Mouse (Mus musculus): ENCODE results near the gene Prox1. TPM values are rescaled to one million over a fixed set of nuclear protein-coding genes. Genes with fewer than 3 reads are reported as not detected.

The Prox1 gene
- total RNA-seq (2021) = 10 to 100 TPM; 39.5 to 43.6 TPM
- long read RNA-seq, experiment 1, full-length matches to known transcripts = 6 of 7 reads
- long read RNA-seq, experiment 1, partial matches to known transcripts = 0 of 7 reads
- long read RNA-seq, experiment 1, other reads (novel, unspliced or antisense) = 1 of 7 reads
- long read RNA-seq, experiment 2, full-length matches to known transcripts = 7 of 19 reads
- long read RNA-seq, experiment 2, partial matches to known transcripts = 3 of 19 reads
- long read RNA-seq, experiment 2, other reads (novel, unspliced or antisense) = 9 of 19 reads

DNA sequence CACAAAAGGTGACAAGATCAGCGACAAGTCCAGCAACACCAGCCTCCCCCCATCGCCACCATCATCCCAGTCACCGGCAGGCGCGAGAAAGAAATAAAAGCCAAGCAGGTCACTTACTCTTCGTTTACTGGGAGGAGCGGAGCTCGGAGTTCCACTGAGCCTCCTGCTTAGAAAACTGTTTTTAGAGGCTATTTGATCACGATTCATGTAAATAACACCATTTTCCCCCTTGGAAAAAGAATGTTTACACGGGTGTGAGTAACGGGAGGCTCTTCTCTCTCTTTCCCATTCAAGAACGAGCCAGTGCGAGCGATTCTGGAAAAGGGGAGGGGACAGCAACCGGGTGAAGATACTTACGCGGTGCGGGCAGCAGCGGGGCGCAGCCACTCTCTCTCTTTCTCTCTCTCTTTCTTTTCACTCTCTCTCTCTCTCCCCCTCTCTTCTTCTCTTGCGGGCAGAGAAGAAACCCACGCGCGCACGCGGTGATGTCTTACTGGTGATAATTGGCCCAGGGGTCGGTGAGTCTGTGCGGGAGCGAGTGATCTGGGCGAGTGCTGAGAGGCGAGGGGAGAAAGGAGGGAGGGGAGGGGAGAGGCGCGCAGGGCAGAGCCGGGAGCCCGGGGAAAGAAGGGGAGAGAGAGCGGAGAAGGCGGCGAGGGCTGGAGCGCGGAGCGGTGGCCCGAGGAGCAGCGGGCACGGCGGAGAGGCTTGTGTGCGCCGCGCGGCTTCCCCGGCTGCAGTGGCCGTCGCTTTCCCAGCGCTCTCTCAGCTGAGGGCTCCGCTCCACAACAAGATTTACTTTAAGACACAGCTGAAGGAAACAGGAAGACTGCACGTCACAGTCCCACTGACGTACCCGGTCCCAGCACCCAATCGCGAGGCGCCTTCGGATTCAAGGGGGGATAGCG, at the start of gene Prox1:
Gene Prox1 (minus strand): TSS at position 804 of the 908 bp plus-strand sequence.
- intact Hi-C loops (cut with DNase I) = loop anchor here (5.0 to 10.0 kb wide), 3 partner anchors 43 to 625 kb away; no protein-coding TSS in a partner anchor
- DNase-seq = peak; percentile 73 to 76

DNA sequence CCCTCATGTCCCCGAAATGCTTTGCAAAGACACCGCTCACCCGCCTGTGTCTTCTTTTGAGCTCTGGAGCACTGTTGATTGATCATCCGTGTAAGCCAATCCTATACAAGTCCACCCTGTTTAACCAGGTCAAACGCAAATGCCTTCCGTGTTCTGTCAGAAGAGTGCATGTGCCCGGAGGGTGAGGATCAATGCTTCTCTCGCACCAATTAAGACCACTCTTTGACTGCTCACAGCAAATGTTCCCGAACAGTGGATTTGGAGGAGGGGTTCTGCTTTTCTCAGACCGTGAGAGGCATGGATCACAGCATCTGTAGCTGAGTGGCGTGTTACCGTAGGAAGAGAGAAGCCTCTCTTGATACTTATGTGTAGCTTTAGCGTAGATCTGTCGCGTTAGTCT, 46.1 kb upstream of the Prox1 start:
- DNase-seq = no peak
- intact Hi-C loops (cut with DNase I) = no loop called here

DNA sequence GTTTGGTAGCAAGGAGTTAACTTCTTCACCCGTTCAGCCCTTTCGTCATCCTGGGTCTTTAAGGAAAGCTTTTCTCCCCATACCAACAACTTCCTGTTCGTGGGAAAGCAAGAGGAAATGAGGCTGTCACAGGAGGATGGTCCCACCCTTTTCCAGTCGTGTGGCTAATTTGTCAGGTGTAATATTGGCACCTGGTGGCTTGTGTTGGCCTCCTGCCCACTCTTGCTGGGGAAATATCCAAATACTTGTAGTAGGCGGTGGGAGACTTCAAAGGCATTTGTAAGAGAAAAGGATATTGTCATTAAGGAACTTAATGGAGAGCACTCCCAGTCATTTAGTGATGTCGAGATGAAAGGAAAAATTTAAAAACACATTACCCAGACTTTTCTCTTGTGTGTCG, 44.1 kb upstream of the Prox1 start:
- intact Hi-C loops (cut with DNase I) = no loop called here
- no peak for DNase-seq

DNA sequence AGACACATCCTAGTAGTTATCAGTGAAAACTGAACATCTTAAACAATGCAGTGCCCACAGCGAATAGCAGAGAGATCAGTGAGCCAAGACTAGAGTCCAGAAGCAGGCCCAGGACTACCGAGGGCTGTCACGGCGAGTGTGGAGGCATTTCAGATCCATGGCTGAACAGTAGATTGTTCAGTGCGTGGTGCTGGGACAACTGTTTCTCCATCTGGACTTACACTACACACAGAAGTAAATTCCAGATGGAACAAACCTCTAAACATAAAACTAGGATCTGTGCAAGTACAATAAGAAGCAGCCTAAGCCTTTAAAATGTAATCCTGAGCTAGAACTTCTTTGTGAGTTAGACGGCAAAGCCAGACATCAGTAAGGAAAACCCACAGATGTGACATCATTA, 42.7 kb upstream of the Prox1 start:
- intact Hi-C loops (cut with DNase I) = no loop called here

DNA sequence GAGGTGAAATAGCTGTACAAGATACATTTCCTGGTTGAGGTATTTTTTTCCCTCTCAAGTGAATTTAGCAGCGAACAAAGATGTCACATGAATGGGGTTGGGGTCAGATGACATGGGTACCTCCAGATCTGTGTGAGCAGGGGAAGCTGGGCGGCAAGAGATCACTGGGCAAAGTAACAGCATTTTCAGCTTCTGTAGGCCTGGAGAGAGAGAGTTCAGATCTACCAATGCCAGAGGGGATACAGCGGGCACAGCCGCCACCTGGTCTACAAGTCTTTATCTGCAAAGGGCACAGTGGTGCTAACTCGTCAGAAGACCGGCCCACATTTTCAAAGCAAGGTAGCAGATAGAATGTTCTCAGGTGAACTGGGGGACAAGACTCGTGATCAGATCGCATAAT, 36.7 kb upstream of the Prox1 start:
- DNase-seq = no peak
- intact Hi-C loops (cut with DNase I) = no loop called here

More for the DNA sequence above, 42.7 kb upstream of the Prox1 start:
- DNase-seq = no peak

DNA sequence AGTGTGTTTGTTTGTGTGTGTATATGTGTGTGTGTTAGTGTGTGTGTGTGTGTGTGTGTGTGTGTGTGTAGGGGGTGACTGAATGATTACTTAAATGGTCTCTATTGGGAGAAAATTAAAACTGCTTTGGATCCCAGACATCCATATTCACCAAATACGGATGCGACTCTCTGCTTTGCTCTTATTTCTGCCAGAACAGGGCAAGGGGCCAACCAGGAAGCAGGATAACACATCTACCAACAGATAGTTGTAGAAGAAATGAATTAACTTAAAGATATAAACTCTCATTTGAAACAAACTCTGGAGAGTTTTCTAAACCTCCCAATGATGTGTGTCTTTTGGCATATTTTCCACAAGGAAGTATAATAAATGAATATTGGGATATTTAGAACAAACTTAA, 35.2 kb upstream of the Prox1 start:
- intact Hi-C loops (cut with DNase I) = no loop called here
- DNase-seq = no peak

DNA sequence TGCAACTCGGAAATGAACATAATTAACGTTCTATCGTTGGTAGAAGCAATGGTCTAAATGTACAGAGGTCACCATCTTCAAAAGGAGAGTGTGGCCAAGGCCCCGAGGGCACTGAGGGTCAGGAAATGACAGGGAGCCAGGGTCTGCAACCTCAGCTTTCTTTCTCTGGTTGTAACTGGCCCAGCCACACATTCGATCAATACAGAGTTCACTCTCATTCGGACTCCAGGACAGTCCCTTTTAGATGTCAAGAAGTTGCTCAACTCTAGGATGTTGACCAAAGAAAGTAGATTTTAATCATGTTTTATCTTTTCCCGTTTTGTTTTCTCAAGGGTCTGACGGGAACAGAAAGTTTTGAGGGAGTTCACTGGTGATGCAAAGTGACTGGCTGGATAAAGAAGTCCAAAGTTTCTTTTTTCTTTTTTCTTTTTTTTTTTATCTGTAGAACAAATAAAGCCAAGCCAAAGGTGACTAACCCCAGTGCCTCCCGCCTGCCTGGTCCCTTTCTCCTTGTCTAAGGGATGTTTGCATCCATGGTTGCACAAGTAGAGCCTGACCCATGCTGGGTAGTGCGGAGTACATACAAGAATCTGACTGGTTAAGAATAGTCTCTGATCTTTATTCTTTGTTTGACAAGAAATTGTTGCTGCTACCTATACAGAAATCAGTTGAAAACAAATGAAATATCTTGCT, 34.0 kb upstream of the Prox1 start:
- no peak for DNase-seq
- intact Hi-C loops (cut with DNase I) = no loop called here

DNA sequence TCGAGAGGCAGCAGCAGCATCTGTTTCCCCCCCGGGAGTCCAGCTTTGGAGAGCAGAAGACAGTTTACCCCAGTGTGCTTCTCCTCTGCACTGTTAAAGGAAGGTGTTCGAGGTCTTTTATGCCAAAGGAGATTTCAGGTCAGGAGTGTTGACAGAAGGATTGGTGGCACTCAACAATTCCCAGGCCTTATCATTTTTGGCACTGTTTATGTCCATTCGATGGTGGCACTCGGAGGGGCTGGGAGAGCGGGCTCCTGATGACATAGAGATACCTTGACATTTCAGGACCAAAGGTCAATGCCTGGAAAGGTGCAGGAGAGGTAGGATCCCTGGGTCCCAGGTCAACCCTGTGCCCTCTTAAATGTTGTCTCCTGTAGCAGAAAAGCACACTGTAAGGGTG, 31.2 kb upstream of the Prox1 start:
- intact Hi-C loops (cut with DNase I) = no loop called here
- DNase-seq = no peak

DNA sequence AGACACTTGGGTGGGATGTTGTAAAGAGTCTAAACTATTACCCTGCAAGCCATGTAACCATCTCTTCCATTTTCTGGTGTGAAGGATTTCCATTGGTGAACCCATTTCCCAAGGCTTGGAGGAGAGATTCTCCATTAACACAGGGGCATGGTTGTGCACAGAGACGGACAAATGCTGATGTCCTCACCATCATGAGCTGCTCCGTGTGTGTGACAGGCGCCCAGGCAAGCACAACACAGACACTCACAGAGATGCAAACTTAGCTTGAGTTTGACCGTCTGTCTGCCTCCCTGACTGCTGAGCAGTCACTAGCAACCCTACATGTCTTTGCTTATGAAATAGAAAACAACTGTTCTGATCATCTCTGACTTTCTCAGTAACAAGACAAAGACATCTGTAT, 30.5 kb upstream of the Prox1 start:
- DNase-seq = no peak
- intact Hi-C loops (cut with DNase I) = no loop called here

DNA sequence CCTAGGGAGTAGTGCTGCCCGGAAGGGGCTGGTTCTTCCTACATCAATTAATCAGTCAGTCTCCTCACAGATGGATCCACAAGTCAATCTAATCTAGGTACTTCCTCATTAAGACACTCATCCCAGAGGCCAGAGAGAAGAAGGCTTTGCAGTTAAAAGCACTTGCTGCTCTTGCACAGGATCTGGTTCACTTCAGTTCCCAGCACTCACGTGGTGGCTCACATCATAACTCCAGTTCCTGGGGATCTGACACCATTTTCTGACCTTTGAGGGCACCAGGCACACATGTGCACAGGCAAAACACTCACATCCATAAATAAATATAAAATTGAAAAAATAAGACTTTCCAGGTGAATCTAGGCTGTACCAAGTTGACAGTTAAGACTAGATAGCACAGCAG, 27.7 kb upstream of the Prox1 start:
- no peak for DNase-seq
- intact Hi-C loops (cut with DNase I) = no loop called here

DNA sequence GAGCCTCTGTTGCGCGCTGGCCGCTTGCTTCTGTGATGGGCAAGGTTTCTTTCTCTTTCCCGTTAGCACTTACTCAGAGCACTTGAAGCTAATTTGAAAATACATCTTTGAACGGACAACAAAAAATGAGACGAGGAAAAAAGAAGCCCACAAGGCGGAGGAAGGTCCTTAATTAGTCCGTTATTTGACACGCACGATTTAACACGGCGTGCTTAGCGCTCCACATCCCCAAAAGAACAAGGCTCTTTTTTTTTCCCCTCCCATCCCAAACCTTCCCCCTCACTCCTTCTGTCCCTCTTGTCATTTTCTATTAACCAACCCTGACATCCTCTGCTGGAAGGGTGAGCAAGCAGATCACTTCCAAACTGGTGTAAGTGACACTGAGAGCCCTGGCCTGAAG, 21.5 kb upstream of the Prox1 start:
- intact Hi-C loops (cut with DNase I) = no loop called here
- no peak for DNase-seq

DNA sequence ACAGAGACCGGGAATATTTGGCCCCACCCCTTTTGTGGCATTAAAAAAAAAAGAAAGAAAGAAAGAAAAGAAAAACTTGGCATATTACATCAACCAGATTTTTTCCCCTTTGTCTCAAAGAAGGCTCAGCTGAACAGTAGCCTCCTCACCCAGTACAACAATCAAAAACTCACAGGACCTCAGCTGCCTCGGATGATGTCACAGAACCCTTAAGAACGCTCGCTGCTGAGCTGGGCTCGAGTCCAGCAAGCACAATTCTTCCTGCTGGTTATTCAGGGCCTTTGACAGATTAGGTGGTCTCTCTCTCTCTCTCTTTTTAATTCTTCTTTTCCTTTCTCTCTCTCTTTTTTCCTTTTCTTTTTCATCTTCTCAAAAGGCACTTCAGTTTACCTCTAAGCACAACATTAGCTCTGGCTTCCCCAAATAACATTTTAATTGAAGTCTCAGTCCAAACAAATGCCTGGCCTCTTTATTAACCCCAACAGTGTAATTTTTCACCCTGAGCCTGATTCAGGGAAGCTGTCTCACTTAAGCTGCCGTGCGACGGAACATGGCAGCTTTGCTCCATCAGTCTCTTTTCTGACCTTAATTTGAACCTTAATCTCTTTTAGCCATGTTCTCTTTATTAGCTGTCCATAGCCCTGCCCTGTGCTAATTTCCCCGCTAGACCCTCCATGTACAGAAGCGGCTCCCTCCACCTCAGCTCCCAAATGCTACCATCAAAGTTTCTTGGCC, 19.9 kb upstream of the Prox1 start:
- no peak for DNase-seq
- intact Hi-C loops (cut with DNase I) = no loop called here

DNA sequence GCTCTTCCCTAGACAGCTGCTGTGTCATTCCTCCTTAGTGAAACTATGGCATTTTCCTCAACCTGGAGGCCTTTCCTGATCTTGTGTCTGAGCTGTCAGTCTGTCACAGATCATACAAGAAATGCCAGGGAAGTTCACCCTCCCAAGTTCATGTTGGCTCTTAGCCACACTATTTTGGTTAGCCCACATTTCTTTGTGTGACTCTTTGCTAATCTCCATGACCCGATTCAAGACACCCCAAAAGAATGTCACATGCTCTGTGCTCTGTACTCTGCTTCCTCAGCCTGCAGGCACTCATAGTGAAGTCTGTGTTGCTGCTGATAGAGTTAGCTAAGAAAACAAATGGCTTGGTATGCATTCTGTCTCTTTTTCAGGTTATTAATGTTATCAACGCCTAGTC, 18.6 kb upstream of the Prox1 start:
- intact Hi-C loops (cut with DNase I) = no loop called here
- DNase-seq = no peak

DNA sequence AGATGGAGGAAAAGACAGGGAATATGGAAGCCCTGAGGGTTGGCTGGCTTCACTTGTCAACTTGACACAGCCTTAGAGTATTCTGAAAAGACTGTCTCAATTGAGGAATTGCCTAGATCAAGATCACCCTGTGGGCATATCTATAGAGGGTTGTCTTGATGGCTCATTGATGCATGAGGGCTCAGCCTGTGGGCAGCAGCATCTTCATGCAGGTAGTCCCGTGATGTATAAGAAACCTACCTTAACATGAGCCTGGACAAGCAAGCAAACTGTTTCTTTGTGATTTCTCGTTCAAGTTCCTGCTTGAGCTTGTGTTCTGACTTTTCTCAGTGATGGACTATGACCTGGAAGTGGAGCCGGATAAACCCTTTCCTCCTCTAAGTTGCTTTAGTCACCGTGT, 15.8 kb upstream of the Prox1 start:
- no peak for DNase-seq
- intact Hi-C loops (cut with DNase I) = no loop called here

DNA sequence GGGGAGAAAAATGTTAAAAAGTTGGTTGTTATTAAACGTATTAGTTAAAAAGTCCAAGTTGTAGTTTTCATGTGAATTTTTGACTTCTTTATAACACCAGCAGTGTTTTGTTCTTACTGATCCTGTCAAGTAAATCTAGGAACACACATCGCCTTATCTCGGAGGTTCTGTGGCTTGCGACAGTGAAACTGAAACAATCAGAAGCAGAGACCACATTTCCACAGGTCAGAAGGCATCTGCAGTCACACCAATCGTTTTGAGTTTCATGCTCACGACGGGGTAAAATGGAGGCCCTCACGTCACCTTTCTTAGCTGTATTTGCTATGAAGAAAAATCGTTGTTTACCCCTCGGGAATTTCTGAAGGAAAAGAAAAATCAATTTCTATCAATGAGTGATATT, 14.8 kb upstream of the Prox1 start:
- intact Hi-C loops (cut with DNase I) = no loop called here
- no peak for DNase-seq

DNA sequence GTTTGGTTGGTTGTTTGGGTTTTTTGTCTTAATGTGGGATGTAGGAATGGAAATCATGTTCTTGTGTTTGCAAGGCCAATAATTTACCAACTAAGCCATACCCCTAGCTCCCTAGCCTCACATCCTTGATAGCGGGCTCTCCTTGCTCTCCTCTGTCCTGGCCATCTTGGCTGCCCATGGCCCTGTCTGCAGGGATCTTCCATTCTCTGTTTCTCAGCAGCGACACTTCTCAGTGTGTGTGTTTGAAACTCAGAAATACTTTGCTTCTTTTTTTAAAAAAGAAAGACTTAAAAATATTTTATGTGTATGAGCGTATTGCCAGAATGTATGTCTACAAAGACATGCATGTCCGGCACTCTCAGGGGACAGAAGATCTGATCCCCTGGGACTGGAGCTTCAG, 13.1 kb upstream of the Prox1 start:
- intact Hi-C loops (cut with DNase I) = no loop called here
- DNase-seq = no peak

DNA sequence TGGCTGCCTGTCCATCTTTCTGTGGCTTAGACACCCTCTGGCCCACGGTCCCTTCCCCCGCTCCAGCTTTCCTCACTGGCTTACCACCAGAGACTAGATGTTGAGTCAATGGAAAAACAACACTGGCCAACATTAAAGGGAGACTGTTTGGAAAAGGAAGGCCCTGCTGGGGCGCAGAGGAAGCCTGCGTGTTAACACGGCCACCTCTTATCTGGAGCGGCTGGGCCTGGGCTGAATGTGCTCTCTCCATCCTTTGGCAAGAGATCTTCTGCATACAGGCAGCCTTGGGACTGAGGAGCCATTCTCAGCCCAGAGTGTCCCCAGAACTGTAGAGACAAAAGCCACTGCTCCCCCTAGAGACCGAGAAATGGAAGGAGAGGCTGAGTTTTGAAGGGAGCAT, 11.3 kb upstream of the Prox1 start:
- intact Hi-C loops (cut with DNase I) = no loop called here
- no peak for DNase-seq

DNA sequence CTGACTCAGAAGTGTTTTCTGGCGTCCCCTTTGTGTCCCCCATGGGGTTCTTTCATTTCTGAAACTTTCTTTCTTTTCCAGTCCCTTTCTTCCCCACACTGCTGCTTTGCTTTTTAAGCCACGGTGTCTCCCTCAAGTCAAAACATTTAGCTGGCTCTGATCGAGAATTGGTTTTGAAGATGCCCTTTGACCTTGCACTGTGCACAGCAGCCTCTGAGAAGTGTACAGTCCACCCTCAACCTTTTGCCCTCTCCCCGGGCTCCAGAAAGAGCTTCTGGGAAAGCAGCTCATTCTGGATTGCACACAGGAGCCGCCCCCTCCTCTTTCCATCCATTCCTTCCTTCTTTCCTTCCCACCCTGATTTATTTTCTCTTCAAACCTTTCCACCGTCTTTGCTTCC, 10.3 kb upstream of the Prox1 start:
- DNase-seq = no peak
- intact Hi-C loops (cut with DNase I) = no loop called here

DNA sequence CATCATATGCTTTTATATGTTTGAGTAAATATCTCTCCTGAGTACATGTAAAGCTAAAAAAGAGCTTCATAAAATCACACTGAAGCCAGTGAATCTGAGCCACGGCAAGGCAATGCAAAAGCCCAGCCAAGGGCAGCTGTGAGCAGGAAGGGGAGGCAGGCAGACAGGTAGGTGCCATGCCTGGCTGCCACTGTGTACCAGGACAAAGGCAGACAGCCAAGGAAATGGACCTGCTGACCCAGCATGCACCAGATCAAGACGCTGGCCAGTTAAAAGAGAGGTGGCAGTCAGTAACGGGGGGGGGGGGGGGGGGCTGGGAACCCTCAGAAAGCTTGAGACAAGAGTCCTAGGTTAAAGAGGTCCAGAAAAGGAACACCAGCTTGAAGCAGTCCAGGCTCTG, 6.4 kb upstream of the Prox1 start:
- DNase-seq = no peak
- intact Hi-C loops (cut with DNase I) = loop anchor here (5.0 to 10.0 kb wide), 2 partner anchors 95 to 618 kb away; no protein-coding TSS in a partner anchor

Measured in heart, postnatal 14 days (tissue).